Mouse (Mus musculus) bone marrow macrophage, adult 2 months (primary cell): ENCODE measurements around the gene Polr2g.

Experiments used
- CTCF ChIP-seq: IDR thresholded peaks from 2 replicates; pipeline ENCODE4 v1.5.1; 2012; ENCODE audit warnings: low read depth, mild to moderate bottlenecking, low read length, moderate library complexity
- POLR2A ChIP-seq: IDR thresholded peaks from 2 replicates; pipeline ENCODE4 v1.6.1; 2012; ENCODE audit warnings: mild to moderate bottlenecking, low read depth, low read length, borderline replicate concordance

DNA sequence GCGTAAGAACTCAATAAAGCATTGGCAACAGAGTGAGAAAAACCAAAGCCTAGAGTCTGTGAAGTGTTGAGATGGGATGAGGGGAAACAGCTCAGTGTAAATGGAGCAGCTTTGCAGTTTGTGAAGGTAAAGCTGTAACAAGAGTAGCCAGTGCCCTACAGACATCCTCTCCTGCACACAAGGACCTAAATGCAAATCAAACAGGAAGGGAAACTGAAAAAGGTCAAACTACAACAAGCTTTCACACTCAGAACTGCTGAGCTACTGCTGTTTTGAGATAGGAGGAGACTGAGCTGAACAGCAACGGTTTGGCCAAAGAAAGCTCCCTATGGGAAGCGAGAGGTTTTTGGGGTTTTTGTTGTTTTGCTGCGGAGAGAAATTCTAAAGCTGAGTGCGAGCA is 8.4 kb upstream of the Polr2g start:
- no peak for TF ChIP-seq CTCF
- no peak for TF ChIP-seq POLR2A
